Mouse (Mus musculus) adrenal gland, postnatal 25 days (tissue): ENCODE results near the gene Xpot. TPM values are rescaled to one million over a fixed set of nuclear protein-coding genes. Genes with fewer than 3 reads are reported as not detected.

Source experiments
- DNase-seq: peaks from one replicate; pipeline ENCODE4 v3.0.0; 2021; ENCODE audit warnings: mixed read lengths
- long read RNA-seq: library from polyadenylated mRNA; stranded (forward); transcript quantifications from one replicate; pipeline ENCODE4 v2.0.0, GENCODE M21; 2021
- total RNA-seq: library from RNA; stranded (reverse); gene quantifications from 2 replicates; pipeline ENCODE4 v1.2.3, GENCODE M21; 2021

Xpot gene
- total RNA-seq = 83.7 and 83.9 TPM in 2 replicates
- long read RNA-seq, full-length matches to known transcripts = 3 of 21 reads
- long read RNA-seq, partial matches to known transcripts = 3 of 21 reads
- long read RNA-seq, other reads (novel, unspliced or antisense) = 15 of 21 reads

GRCm38 (mm10) chr10:121626186-121626882 lies at the start of gene Xpot:
TSS of gene Xpot (minus strand) at chr10:121626332.
- DNase-seq = peak; percentile 98

DNA sequence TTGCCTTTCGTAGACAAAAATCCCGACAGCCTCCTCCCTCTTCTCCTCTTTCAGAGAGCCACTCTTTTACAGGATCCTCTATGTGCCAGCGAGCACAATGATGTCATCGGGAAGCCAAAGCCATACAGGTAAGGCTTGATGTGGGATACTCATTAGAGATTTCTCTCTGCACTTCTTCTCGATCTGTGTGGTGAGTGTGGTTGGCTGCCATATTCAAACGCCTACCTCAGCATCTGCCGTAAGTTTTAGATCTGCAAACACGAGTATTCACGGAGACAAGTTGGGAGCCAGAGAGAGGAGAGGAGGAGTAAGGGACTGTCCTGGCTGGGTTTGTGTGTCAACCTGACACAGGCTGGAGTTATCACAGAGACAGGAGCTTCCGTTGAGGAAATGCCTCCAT lies 43.0 kb upstream of the Xpot start:
- no peak for DNase-seq

DNA sequence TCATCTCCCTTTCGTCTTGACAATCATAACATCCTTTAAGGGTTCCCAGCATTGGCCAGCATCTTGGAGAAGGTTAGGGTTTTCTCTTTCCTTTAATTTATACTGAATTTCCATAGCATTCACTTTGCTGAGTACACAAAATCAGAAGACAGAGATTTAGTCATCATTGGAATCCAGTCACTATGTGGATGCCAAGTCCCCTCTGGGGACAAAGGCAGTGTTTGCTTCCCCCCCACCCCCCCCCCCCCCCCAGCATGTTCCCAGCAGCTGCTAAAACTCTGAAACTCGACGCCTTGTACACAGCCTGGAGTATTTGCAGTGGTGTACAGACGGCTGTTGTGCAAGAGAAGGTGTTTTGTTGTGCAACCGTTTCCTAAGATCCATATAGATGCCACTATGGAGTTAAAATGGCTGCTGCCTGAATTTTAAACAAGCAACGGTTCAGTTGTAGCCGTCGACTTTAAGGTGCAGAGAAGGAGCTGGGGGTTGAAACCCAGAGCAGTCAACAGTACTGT lies 39.6 kb upstream of the Xpot start:
- no peak for DNase-seq

DNA sequence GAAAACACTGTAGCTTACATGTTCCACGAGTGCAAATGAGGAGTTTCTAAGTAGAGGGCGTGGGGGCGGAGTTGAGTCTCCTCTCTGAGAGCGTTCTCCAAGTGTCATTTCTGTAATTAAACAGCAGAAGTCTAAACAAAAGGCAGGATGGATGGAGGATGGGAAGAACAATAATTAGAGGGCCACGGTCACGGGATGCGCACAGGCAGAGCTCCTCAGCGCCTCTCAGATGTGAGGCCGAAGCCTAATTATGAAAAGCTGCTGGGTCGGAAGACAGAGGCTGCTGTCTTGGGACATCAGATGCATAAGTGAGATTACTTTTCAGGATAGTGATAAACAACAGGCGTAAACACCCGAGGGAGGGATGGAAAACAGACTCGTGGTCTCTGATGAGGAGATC lies 37.5 kb upstream of the Xpot start:
- DNase-seq = no peak

DNA sequence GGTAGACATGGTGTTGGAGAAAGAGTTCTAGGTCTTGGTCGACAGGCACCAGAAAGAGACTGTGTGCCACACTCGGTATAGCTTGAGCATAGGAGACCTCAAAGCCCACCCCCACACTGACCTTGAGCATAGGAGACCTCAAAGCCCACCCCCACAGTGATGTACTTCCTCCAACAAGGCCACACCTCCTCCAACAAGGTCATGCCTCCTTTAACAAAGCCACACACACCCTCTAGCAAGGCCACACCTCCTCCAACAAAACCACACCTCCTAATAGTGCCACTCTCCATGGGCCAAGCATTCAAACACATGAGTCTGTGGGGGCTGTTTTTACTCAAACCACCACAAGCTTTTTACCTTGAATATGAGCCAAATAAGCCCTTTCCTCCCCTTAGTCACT lies 36.6 kb upstream of the Xpot start:
- DNase-seq = no peak

GRCm38 (mm10) chr10:121655907-121656306 lies 29.8 kb upstream of the Xpot start:
- no peak for DNase-seq

- no peak for DNase-seq
Observed at GRCm38 (mm10) chr10:121653079-121653478, 26.9 kb upstream of the Xpot start.

GRCm38 (mm10) chr10:121646294-121646693 lies 20.2 kb upstream of the Xpot start:
- no peak for DNase-seq

DNA sequence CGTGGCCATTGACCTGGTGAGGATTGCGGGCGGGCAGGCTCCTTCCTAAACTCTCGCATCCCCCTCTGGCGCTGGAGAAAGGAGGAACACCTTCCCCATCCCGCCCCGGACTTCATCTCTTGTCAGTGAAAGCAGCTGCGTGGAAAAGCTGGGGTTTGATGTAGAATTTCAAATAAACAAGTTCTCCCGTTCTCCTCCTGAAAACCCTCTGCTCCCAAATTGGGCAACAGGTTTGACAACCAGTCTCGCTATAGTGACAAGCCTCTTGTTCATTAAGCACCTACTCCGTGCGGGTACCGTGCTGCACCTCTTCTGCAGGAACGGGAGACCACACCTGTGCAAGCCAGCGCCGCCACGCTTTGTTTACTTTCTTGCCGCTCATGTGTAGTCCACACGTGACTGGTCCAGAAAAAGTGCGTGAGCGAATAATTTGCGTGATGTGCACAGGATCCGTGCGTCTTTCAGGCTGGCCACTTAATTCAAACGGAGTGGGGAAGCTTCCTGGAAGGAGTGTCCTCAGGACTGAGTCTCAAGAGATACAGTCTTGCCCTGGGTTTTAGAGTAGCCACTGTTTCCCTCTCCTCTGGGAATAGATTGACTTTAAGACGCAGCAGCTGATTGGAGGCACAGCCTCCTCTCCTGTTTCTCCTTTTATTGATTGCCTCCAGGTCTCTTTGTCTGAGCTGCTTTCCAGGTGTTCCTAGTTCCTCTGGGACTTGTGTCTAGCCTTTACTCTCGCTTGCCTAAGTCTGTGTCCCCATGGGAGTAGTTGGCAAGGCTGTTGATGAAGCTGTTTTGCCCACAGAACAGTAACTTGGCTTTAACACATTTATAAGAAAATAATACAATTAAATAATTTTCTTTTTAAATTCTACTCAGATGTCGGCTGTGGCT lies 16.2 kb upstream of the Xpot start:
- DNase-seq = no peak

DNA sequence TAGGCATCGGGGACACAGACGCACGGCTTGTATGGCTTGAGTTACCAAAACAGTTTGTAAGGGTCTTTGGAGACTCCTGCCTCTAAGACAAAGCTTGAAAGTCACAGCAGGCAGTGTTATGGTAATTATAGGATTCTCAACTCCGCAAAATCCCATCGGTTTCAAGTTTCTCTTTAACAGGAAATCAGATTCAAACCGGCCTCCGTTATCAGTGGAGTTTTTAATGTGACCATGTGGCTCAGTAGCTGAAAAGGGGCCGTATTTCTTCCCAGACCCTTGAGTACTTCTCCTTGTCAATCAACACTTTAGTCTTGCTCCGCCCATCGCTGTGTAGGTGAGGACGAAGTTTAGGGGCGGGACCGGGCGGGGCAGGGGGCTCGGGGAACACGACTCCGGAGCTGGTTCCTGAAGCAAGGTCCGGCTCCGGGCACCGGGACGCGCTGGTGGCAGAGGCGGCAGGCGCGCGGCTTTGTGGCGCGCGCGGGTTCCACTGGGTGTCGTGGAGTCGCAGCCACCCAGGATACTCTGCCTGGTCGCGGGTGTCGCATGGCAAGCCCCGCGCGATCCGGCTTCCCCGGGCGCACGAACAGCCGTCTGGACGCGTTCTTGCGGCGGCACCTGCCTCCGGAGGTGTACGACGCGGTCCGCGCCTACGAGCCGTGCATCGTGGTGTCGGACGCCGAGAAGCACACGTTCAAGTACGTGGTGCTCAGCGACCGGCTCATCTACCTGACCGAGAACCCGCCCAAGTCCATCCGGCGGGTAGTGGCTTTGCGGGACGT lies 15.3 kb upstream of the Xpot start, which contains the start of gene D930020B18Rik:
D930020B18Rik (plus strand) TSS at position 317 of the 782 bp plus-strand sequence.
- DNase-seq = peak; percentile 18

DNA sequence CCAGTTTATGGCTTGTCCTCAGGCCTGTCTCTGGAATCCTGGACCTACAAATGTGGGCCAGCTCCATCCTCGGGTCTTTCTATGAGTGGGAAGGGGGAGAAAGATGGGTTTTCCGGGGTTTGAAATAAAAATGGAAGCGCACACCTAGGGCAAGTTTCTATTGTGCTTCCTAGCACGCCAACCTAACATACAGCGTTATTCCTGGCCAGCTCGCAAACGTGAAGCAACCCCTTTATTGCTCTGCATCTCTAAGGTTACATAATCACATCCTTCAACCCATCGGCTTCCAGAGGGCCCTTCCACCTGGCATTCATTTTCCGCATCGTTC lies 14.8 kb upstream of the Xpot start:
- no peak for DNase-seq

DNA sequence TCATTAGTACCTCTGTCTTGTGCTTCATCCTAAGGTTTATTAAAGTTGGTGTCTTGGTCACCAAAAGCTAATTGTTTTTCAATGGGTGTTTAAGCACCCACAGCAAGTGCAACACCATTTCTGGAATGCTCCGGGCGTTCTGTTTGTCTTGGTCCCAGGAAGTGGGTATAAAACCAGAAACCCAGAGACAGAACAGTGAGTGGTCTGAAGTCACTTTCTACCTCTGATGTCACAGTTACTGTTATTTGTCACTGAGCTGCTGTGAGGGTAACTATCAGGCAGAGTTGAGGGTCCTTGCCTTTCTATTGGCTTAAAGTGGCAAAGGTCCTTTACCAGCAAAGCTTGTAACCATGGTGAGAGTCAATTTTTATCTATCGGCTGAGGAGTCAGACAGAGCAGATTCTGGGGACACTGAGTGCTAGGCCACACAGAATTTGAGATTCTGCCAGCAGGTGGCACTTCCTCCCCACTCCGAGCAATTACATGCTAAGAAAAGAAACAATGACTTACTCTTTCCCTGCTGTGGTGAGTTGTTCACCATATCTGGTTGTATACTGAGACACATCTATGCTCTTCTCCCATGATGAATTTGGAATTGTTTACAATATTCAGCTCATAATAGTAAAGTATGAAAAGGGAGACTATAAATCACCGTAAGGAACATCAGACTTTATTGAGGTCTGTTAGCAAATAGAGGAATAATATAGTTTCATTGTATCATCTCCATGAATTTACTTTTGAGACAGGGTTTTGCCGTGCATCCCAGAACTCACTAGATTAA lies 14.2 kb upstream of the Xpot start:
- no peak for DNase-seq

DNA sequence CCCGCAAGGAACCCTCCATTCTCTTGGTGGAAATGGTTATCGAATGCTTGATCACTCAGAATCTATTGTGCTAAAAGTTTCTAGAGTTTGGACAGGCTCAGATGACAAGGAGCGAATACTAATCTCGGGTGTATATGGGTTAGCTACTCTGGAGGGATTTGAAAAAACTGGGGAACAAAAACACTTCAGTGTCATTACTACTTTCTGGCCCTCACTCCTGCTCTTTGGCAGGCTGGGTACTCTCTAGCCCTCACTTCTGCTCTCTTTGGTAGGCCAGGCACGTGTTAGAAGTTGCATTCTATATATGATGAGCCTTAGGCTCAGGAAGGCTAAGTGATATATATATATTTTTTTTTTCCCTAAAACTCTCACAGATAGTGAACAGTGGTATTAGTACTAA lies 13.4 kb upstream of the Xpot start:
- DNase-seq = no peak

GRCm38 (mm10) chr10:121636276-121636675 lies 10.1 kb upstream of the Xpot start:
- no peak for DNase-seq

DNA sequence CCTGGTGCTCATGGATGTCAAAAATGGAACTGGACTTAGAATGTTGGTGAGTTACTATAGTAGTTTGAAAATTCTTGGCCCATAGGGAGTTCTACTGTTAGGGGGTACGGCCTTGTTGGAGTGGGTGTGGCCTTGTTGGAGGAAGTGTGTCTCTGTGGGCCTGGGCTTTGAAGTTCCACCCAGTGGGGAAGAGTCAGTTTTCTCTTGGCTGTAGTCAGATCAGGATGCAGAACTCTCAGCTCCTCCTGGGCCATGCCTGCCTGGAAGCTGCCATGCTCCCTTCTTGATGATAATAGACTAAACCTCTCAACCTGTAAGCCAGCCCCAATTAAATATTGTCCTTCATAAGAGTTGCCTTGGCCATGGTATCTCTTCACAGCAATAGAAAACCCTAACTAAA lies 8.0 kb upstream of the Xpot start:
- no peak for DNase-seq

DNA sequence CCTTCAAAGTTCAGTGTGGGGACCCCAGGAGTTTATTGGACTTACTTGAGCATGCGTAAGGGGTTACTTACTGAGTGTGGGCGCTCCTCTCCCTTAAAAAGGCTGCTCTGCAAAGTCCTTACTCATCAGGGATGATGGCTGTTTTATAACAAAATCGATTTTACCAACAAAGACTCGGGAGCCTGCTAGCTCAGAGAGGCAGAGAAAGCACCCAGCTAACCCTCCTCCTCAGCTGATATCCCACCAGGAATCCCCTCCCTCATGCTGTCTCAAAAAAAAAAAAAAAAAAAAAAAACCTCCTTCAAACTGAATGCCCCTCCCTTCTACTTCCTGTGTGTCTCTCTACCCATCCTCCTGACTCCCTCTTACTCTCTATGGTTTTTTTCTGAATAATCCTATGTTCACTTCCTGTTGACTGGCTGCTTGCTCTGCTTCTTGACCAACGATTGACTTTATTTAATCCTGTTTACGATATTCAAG lies 2.5 kb upstream of the Xpot start:
- no peak for DNase-seq

- no peak for DNase-seq
Observed at GRCm38 (mm10) chr10:121627216-121627852, 1.2 kb upstream of the Xpot start.

DNA sequence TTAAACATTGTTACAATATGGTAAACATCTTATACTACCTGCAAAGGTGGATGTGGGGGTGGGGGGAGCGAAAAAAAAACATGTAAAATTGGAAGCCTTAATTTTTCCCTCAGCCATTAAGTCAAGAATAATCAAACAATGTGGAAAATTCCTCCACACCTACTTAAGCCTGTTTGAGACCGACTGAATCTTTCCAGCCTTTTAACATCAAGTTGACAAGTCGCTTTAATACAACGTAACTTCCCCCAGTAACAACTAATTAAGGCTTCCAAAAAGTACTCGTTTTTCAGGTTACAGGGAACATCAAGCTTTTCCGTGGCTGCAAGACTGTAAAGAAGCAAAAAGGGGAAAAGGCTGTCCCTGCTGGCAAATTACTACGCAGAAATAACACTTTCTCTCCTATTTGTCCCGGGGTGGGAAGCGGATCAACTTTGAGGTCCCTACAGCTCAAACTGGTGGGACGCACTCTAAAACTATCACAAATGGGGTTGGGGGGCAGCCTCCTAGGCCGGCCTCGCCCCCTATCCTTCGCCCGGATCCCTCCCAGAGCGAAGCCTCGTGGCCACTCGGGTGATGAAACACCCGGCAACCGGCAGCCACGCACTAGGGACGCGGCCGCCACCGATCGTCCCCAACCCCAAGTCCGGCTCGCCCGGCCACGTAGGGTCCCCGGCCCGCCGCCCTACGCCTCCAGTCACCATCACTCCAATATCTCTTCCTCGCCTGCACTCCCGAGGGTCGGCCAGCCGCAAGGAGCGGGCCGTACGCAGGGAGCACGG lies 536 bp downstream of the Xpot start:
- no peak for DNase-seq

- DNase-seq = no peak
Observed at GRCm38 (mm10) chr10:121625006-121625405, 1.1 kb downstream of the Xpot start.

- no peak for DNase-seq
Observed at GRCm38 (mm10) chr10:121623670-121624069, 2.5 kb downstream of the Xpot start.
